Mouse (Mus musculus): ENCODE data around the gene Luc7l3. TPM values are rescaled to one million over a fixed set of nuclear protein-coding genes. Genes with fewer than 3 reads are reported as not detected.
A peak's percentile ranks its signal among the peaks of the same experiment; 100 is the strongest.

Gene Luc7l3
- polyA plus RNA-seq, 1 experiment from 2014 or later = 174 TPM

GRCm38 (mm10) chr11:94317515-94317914 is 4.3 kb downstream of the Luc7l3 start:
- no peaks in the 10 kb centered on the region for H3K9me3 ChIP-seq
- H3K4me3 ChIP-seq (replicated peaks) = no peak overlapping the region
- no peak overlapping the region for H3K27ac ChIP-seq
- H3K27me3 ChIP-seq = no peaks in the 10 kb centered on the region
- 66% methylated on average over 4 of the region's 4 CpGs for WGBS
- H3K4me2 ChIP-seq = no peak overlapping the region
- peaks cover 6% of the 10 kb centered on the region; the same call in 1 of the 2 replicates for H3K36me3 ChIP-seq (replicated peaks)
- H3K4me1 ChIP-seq = peaks cover 58% of the 10 kb centered on the region
- no peak overlapping the region for H3K9ac ChIP-seq
- no peak for ATAC-seq (ENCODE audit: low FRiP score)

GRCm38 (mm10) chr11:94317014-94317413 is 4.8 kb downstream of the Luc7l3 start:
- H3K4me2 ChIP-seq = no peak overlapping the region
- peaks cover 6% of the 10 kb centered on the region; the same call in 1 of the 2 replicates for H3K36me3 ChIP-seq (replicated peaks)
- WGBS = 81% methylated on average over 1 of the region's 1 CpGs
- H3K27ac ChIP-seq = no peak overlapping the region
- ATAC-seq (ENCODE audit: low FRiP score) = no peak
- H3K4me1 ChIP-seq = peaks cover 54% of the 10 kb centered on the region
- H3K27me3 ChIP-seq = no peaks in the 10 kb centered on the region
- H3K9me3 ChIP-seq = no peaks in the 10 kb centered on the region
- no peak overlapping the region for H3K4me3 ChIP-seq (replicated peaks)
- no peak overlapping the region for H3K9ac ChIP-seq

GRCm38 (mm10) chr11:94316528-94316927 is 5.3 kb downstream of the Luc7l3 start:
- WGBS = 89% methylated on average over 2 of the region's 2 CpGs
- peaks cover 54% of the 10 kb centered on the region for H3K4me1 ChIP-seq

GRCm38 (mm10) chr11:94315308-94315707 is 6.5 kb downstream of the Luc7l3 start:
- ATAC-seq (ENCODE audit: low FRiP score) = no peak
- Histone ChIP-seq H3K4me1 (peaks cover 51% of the 10 kb centered on the region), H3K9me3 (no peaks in the 10 kb centered on the region), H3K4me2 (no peak overlapping the region), H3K27me3 (no peaks in the 10 kb centered on the region), H3K27ac (no peak overlapping the region), H3K4me3 (replicated peaks) (no peak overlapping the region), H3K9ac (no peak overlapping the region), H3K36me3 (replicated peaks) (peaks cover 9% of the 10 kb centered on the region; the same call in 1 of the 2 replicates)
- 90% methylated on average over 1 of the region's 1 CpGs for WGBS

More at GRCm38 (mm10) chr11:94316528-94316927, 5.3 kb downstream of the Luc7l3 start:
- Histone ChIP-seq H3K9me3 (no peaks in the 10 kb centered on the region), H3K9ac (no peak overlapping the region), H3K36me3 (replicated peaks) (peaks cover 6% of the 10 kb centered on the region; the same call in 1 of the 2 replicates), H3K27me3 (no peaks in the 10 kb centered on the region), H3K27ac (no peak overlapping the region), H3K4me3 (replicated peaks) (no peak overlapping the region), H3K4me2 (no peak overlapping the region)
- ATAC-seq (ENCODE audit: low FRiP score) = no peak

GRCm38 (mm10) chr11:94314098-94314652 is 7.6 kb downstream of the Luc7l3 start:
- no peak overlapping the region for H3K27ac ChIP-seq
- ATAC-seq (ENCODE audit: low FRiP score) = no peak
- H3K36me3 ChIP-seq (replicated peaks) = peaks cover 6% of the 10 kb centered on the region; the same call in 1 of the 2 replicates
- no peak overlapping the region for H3K4me2 ChIP-seq
- peaks cover 41% of the 10 kb centered on the region for H3K4me1 ChIP-seq
- H3K4me3 ChIP-seq (replicated peaks) = no peak overlapping the region
- no peaks in the 10 kb centered on the region for H3K9me3 ChIP-seq
- no peak overlapping the region for H3K9ac ChIP-seq
- no peaks in the 10 kb centered on the region for H3K27me3 ChIP-seq
- 84% methylated on average over 2 of the region's 2 CpGs for WGBS

- H3K36me3 ChIP-seq (replicated peaks) = peaks cover 14% of the 10 kb centered on the region
- no peak for ATAC-seq (ENCODE audit: low FRiP score)
- no peaks in the 10 kb centered on the region for H3K27me3 ChIP-seq
These were observed 9.1 kb downstream of the Luc7l3 start for GRCm38 (mm10) chr11:94312733-94313132.

GRCm38 (mm10) chr11:94294996-94295845 is 26.6 kb downstream of the Luc7l3 start:
- Histone ChIP-seq H3K4me3 (replicated peaks) (no peak overlapping the region), H3K27ac (0 out of 2 replicates have a peak overlapping the region, but pooled peaks have one; percentile 6), H3K4me2 (no peak overlapping the region), H3K9ac (no peak overlapping the region), H3K27me3 (no peaks in the 10 kb centered on the region), H3K36me3 (replicated peaks) (peaks cover 89% of the 10 kb centered on the region), H3K9me3 (no peaks in the 10 kb centered on the region), H3K4me1 (no peaks in the 10 kb centered on the region)
- ATAC-seq (ENCODE audit: low FRiP score) = no peak
- 69% methylated on average over 9 of the region's 9 CpGs for WGBS

More at GRCm38 (mm10) chr11:94312733-94313132, 9.1 kb downstream of the Luc7l3 start:
- 70% methylated on average over 1 of the region's 1 CpGs for WGBS
- Histone ChIP-seq H3K27ac (no peak overlapping the region), H3K4me2 (no peak overlapping the region), H3K4me1 (peaks cover 33% of the 10 kb centered on the region), H3K9ac (no peak overlapping the region), H3K4me3 (replicated peaks) (no peak overlapping the region), H3K9me3 (no peaks in the 10 kb centered on the region)

GRCm38 (mm10) chr11:94290062-94290740 is 31.6 kb downstream of the Luc7l3 start:
- H3K4me1 ChIP-seq = no peaks in the 10 kb centered on the region
- H3K36me3 ChIP-seq (replicated peaks) = peaks cover 91% of the 10 kb centered on the region
- H3K4me3 ChIP-seq (replicated peaks) = no peak overlapping the region
- no peak overlapping the region for H3K9ac ChIP-seq
- no peaks in the 10 kb centered on the region for H3K9me3 ChIP-seq
- 94% methylated on average over 10 of the region's 10 CpGs for WGBS
- no peak overlapping the region for H3K4me2 ChIP-seq
- no peaks in the 10 kb centered on the region for H3K27me3 ChIP-seq
- ATAC-seq (ENCODE audit: low FRiP score) = no peak
- no peak overlapping the region for H3K27ac ChIP-seq

GRCm38 (mm10) chr11:94287105-94287504 is 34.7 kb downstream of the Luc7l3 start:
- no peaks in the 10 kb centered on the region for H3K9me3 ChIP-seq
- H3K4me1 ChIP-seq = no peaks in the 10 kb centered on the region
- H3K27ac ChIP-seq = no peak overlapping the region
- no peak overlapping the region for H3K4me3 ChIP-seq (replicated peaks)
- H3K27me3 ChIP-seq = no peaks in the 10 kb centered on the region
- no peak overlapping the region for H3K4me2 ChIP-seq
- no peak for ATAC-seq (ENCODE audit: low FRiP score)
- H3K9ac ChIP-seq = no peak overlapping the region
- H3K36me3 ChIP-seq (replicated peaks) = peaks cover 86% of the 10 kb centered on the region
- WGBS = 97% methylated on average over 5 of the region's 5 CpGs

- H3K9ac ChIP-seq = no peak overlapping the region
- 92% methylated on average over 11 of the region's 11 CpGs for WGBS
- no peak overlapping the region for H3K4me2 ChIP-seq
- peaks cover 77% of the 10 kb centered on the region for H3K36me3 ChIP-seq (replicated peaks)
- H3K4me3 ChIP-seq (replicated peaks) = no peak overlapping the region
- no peaks in the 10 kb centered on the region for H3K4me1 ChIP-seq
- no peak overlapping the region for H3K27ac ChIP-seq
- H3K9me3 ChIP-seq = no peaks in the 10 kb centered on the region
- no peaks in the 10 kb centered on the region for H3K27me3 ChIP-seq
- ATAC-seq (ENCODE audit: low FRiP score) = no peak
These were observed 35.8 kb downstream of the Luc7l3 start for GRCm38 (mm10) chr11:94285886-94286574.

- H3K4me2 ChIP-seq = no peak overlapping the region
- no peaks in the 10 kb centered on the region for H3K9me3 ChIP-seq
- WGBS = 98% methylated on average over 6 of the region's 6 CpGs
- H3K4me1 ChIP-seq = no peaks in the 10 kb centered on the region
- ATAC-seq (ENCODE audit: low FRiP score) = no peak
- no peaks in the 10 kb centered on the region for H3K27me3 ChIP-seq
- H3K9ac ChIP-seq = no peak overlapping the region
- peaks cover 54% of the 10 kb centered on the region for H3K36me3 ChIP-seq (replicated peaks)
- no peak overlapping the region for H3K27ac ChIP-seq
- H3K4me3 ChIP-seq (replicated peaks) = no peak overlapping the region
These were observed 38.2 kb downstream of the Luc7l3 start for GRCm38 (mm10) chr11:94283536-94284099.

Data from forebrain, embryonic 12.5 days (tissue).